8 mouse cellular contexts compared by ENCODE assay signal in the genomic region with DNA sequence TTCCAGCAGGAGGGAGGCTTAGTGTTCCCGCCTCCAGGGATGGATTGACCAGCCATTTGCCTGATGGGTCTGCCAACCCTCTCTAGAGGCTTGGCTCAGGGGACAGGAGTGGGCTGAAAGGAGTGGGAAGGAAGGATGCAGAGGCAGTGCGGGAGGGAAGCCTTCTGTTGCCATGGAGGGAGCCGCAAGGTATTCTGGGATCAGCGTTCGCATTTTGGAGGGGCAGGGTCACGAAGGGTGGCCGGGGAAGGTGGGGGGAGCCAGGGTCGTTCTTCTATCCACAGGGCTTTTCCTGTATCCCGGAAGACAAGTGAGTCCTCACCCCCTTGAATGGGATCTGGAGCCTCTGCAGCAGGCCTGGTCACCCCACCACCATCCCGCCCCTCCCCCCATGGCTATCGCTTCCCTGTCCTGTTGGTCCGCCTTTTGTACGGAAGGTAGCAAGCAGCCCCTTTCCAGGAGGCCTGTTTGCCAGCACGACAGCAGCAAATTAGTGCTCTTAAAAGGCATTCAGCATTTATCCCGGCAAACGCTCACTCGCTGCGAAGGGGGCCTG.
DNase-seq lines count a peak whose midpoint lies in the region; ATAC-seq and TF ChIP-seq lines count a peak whose summit lies in the region.

No protein-coding gene starts in this region.

- no peak for TF ChIP-seq EP300 in liver, postnatal 0 days (IDR thresholded peaks at IDR 0.05; ENCODE audit: low read depth)

- WGBS in liver, embryonic 11.5 days: 21% methylated on average over 18 of the region's 18 CpGs
- 18% methylated on average over 18 of the region's 18 CpGs for WGBS in liver, embryonic 12.5 days (ENCODE audit: insufficient replicate concordance)
- 7% methylated on average over 18 of the region's 18 CpGs for WGBS in forebrain, embryonic 14.5 days
- 16% methylated on average over 18 of the region's 18 CpGs for WGBS in limb, embryonic 13.5 days
- 20% methylated on average over 17 of the region's 18 CpGs for WGBS in liver, postnatal 0 days (ENCODE audit: insufficient replicate concordance)

- no peaks in the 10 kb centered on the region for H3K36me3 ChIP-seq in liver, embryonic 11.5 days (ENCODE audit: control insufficient read depth, insufficient read depth, low read length)
- H3K36me3 ChIP-seq in liver, embryonic 12.5 days: no peaks in the 10 kb centered on the region
- H3K36me3 ChIP-seq in forebrain, embryonic 14.5 days (ENCODE audit: control insufficient read depth, insufficient read depth, low read length): no peaks in the 10 kb centered on the region
- H3K36me3 ChIP-seq in limb, embryonic 13.5 days: no peaks in the 10 kb centered on the region
- no peaks in the 10 kb centered on the region for H3K36me3 ChIP-seq in liver, postnatal 0 days (replicated peaks; ENCODE audit: insufficient read depth, low read length)

- peaks cover 11% of the 10 kb centered on the region for H3K27me3 ChIP-seq in liver, embryonic 11.5 days (replicated peaks; ENCODE audit: control insufficient read depth, insufficient read depth, low read length)
- H3K27me3 ChIP-seq in liver, embryonic 12.5 days (replicated peaks): peaks cover 27% of the 10 kb centered on the region
- no peaks in the 10 kb centered on the region for H3K27me3 ChIP-seq in forebrain, embryonic 14.5 days (replicated peaks; ENCODE audit: control insufficient read depth, insufficient read depth, low read length)
- peaks cover 28% of the 10 kb centered on the region for H3K27me3 ChIP-seq in limb, embryonic 13.5 days
- 0 out of 2 replicates have a peak, but pooled peaks cover 8% of the 10 kb centered on the region for H3K27me3 ChIP-seq in liver, postnatal 0 days (ENCODE audit: insufficient read depth, low read length)

- DNase-seq in liver, embryonic 11.5 days (ENCODE audit: low spot score): no peak
- peak; percentile 63 for DNase-seq in forebrain, embryonic 14.5 days (ENCODE audit: low spot score)
- peak; percentile 54 for DNase-seq in right cerebral cortex, postnatal 4 days
- no peak for DNase-seq in thymus, adult 18-20 months
- DNase-seq in liver, postnatal 0 days: no peak
- DNase-seq in spleen, postnatal 10 days (ENCODE audit: low spot score in 2 of 2): no peak

- H3K9me3 ChIP-seq in liver, embryonic 11.5 days (ENCODE audit: control insufficient read depth, low read length): no peaks in the 10 kb centered on the region
- H3K9me3 ChIP-seq in liver, embryonic 12.5 days (replicated peaks): no peaks in the 10 kb centered on the region
- H3K9me3 ChIP-seq in forebrain, embryonic 14.5 days (replicated peaks; ENCODE audit: control insufficient read depth, low read length): no peaks in the 10 kb centered on the region
- no peaks in the 10 kb centered on the region for H3K9me3 ChIP-seq in limb, embryonic 13.5 days
- no peaks in the 10 kb centered on the region for H3K9me3 ChIP-seq in liver, postnatal 0 days (ENCODE audit: low read length)

- H3K9ac ChIP-seq in liver, embryonic 11.5 days (ENCODE audit: low read depth, low read length): no peak overlapping the region
- no peak overlapping the region for H3K9ac ChIP-seq in liver, embryonic 12.5 days
- H3K9ac ChIP-seq in forebrain, embryonic 14.5 days (ENCODE audit: low read length): peak overlapping the region; percentile 55
- H3K9ac ChIP-seq in limb, embryonic 13.5 days: no peak overlapping the region
- no peak overlapping the region for H3K9ac ChIP-seq in liver, postnatal 0 days (replicated peaks)

- ATAC-seq in liver, embryonic 11.5 days (replicated peaks; ENCODE audit: low FRiP score): no peak
- no peak for ATAC-seq in liver, embryonic 12.5 days
- ATAC-seq in forebrain, embryonic 14.5 days: peak; percentile 40; the same call in 1 of the 2 replicates
- ATAC-seq in limb, embryonic 13.5 days (ENCODE audit: low FRiP score, low read depth): no peak
- ATAC-seq in liver, postnatal 0 days: no peak

- TF ChIP-seq CTCF in liver, postnatal 0 days (IDR thresholded peaks at IDR 0.05; ENCODE audit: low read depth): no peak

- H3K27ac ChIP-seq in liver, embryonic 11.5 days (ENCODE audit: low read depth, low read length): no peak overlapping the region
- no peak overlapping the region for H3K27ac ChIP-seq in liver, embryonic 12.5 days
- H3K27ac ChIP-seq in forebrain, embryonic 14.5 days (ENCODE audit: low read depth, low read length): peak overlapping the region; percentile 61
- H3K27ac ChIP-seq in limb, embryonic 13.5 days: no peak overlapping the region
- H3K27ac ChIP-seq in liver, postnatal 0 days (ENCODE audit: low read depth): no peak overlapping the region

- no peak overlapping the region for H3K4me3 ChIP-seq in liver, embryonic 11.5 days (ENCODE audit: low read depth, low read length)
- H3K4me3 ChIP-seq in liver, embryonic 12.5 days: no peak overlapping the region
- H3K4me3 ChIP-seq in forebrain, embryonic 14.5 days (ENCODE audit: low read depth, low read length): peak overlapping the region; percentile 21
- H3K4me3 ChIP-seq in limb, embryonic 13.5 days: peak overlapping the region; percentile 24
- no peak overlapping the region for H3K4me3 ChIP-seq in liver, postnatal 0 days (ENCODE audit: low read depth, low read length)

- no peaks in the 10 kb centered on the region for H3K4me1 ChIP-seq in liver, embryonic 11.5 days (replicated peaks; ENCODE audit: control insufficient read depth, insufficient read depth, low read length)
- H3K4me1 ChIP-seq in liver, embryonic 12.5 days: no peaks in the 10 kb centered on the region
- H3K4me1 ChIP-seq in forebrain, embryonic 14.5 days (ENCODE audit: control insufficient read depth, insufficient read depth, low read length): peaks cover 36% of the 10 kb centered on the region
- H3K4me1 ChIP-seq in limb, embryonic 13.5 days: peaks cover 26% of the 10 kb centered on the region
- H3K4me1 ChIP-seq in liver, postnatal 0 days (ENCODE audit: insufficient read depth): no peaks in the 10 kb centered on the region

- H3K4me2 ChIP-seq in liver, embryonic 11.5 days: peak overlapping the region; percentile 25; the same call in 1 of the 2 replicates
- no peak overlapping the region for H3K4me2 ChIP-seq in liver, embryonic 12.5 days
- peak overlapping the region; percentile 49 for H3K4me2 ChIP-seq in forebrain, embryonic 14.5 days (ENCODE audit: low read length)
- peak overlapping the region; percentile 50 for H3K4me2 ChIP-seq in limb, embryonic 13.5 days (replicated peaks)
- H3K4me2 ChIP-seq in liver, postnatal 0 days (ENCODE audit: low read depth, low read length): no peak overlapping the region

Comparison
In these comparisons a context has a peak if more than half of its experiments do, and no peak if none do; other contexts are left out.
1. H3K4me2 ChIP-seq: peak in liver, embryonic 11.5 days (single experiment), forebrain, embryonic 14.5 days (single experiment) and limb, embryonic 13.5 days (single experiment); none in liver, embryonic 12.5 days (single experiment) and liver, postnatal 0 days (single experiment).
2. DNase-seq: peak in forebrain, embryonic 14.5 days (single experiment) and right cerebral cortex, postnatal 4 days (single experiment); none in liver, embryonic 11.5 days (single experiment), thymus, adult 18-20 months (0 of 2), liver, postnatal 0 days (single experiment) and spleen, postnatal 10 days (0 of 2).
3. H3K4me3 ChIP-seq: peak in forebrain, embryonic 14.5 days (single experiment) and limb, embryonic 13.5 days (single experiment); none in liver, embryonic 11.5 days (single experiment), liver, embryonic 12.5 days (single experiment) and liver, postnatal 0 days (single experiment).